Comparison of ENCODE assay signal across 10 mouse cellular contexts in genomic region chr1:74901686-74902085, GRCm38 (mm10). TPM values are rescaled to one million over a fixed set of nuclear protein-coding genes. Genes with fewer than 3 reads are reported as not detected.
DNase-seq lines count a peak whose midpoint lies in the region; ATAC-seq and TF ChIP-seq lines count a peak whose summit lies in the region.
"Had no signal": no experiment of that assay in that cellular context is flagged by ENCODE, and none has a peak within 500 bp of the region (broad histone marks: within the 10 kb centered on the region; RNA-seq: fewer than 3 reads in every experiment).

No protein-coding gene starts in this region.

- H3K36me3 ChIP-seq in liver, adult 2 months (ENCODE audit: control insufficient read depth, insufficient read depth, low read length) = no peaks in the 10 kb centered on the region
- no peaks in the 10 kb centered on the region for H3K36me3 ChIP-seq in liver, embryonic 11.5 days (ENCODE audit: control insufficient read depth, insufficient read depth, low read length)
- H3K36me3 ChIP-seq: liver, embryonic 15.5 days had no signal

- no peaks in the 10 kb centered on the region for H3K9me3 ChIP-seq in liver, embryonic 11.5 days (ENCODE audit: control insufficient read depth, low read length)
- H3K9me3 ChIP-seq: liver, embryonic 15.5 days had no signal

- 16% methylated on average over 3 of the region's 3 CpGs for WGBS in liver, adult 2 months
- 7% methylated on average over 3 of the region's 3 CpGs for WGBS in liver, embryonic 11.5 days
- WGBS in lung, adult 2 months = 7% methylated on average over 3 of the region's 3 CpGs

- no peak overlapping the region for H3K9ac ChIP-seq in liver, adult 2 months (ENCODE audit: low read depth, low read length)
- H3K9ac ChIP-seq in liver, embryonic 11.5 days (ENCODE audit: low read depth, low read length) = no peak overlapping the region
- H3K9ac ChIP-seq: liver, embryonic 15.5 days had no signal

- ATAC-seq in CD4-positive, CD25-positive, alpha-beta regulatory T cell, adult 4 months = no peak
- ATAC-seq in liver, embryonic 11.5 days (replicated peaks; ENCODE audit: low FRiP score) = no peak

- peaks cover 2% of the 10 kb centered on the region; the same call in 1 of the 2 replicates for H3K4me1 ChIP-seq in liver, adult 2 months (ENCODE audit: control insufficient read depth, insufficient read depth, low read length)
- H3K4me1 ChIP-seq in liver, embryonic 11.5 days (replicated peaks; ENCODE audit: control insufficient read depth, insufficient read depth, low read length) = no peaks in the 10 kb centered on the region; the same call in 1 of the 2 replicates
- no peaks in the 10 kb centered on the region for H3K4me1 ChIP-seq in lung, adult 2 months (ENCODE audit: control insufficient read depth, insufficient read depth, low read length)
- H3K4me1 ChIP-seq: liver, embryonic 15.5 days had no signal

- peaks cover 8% of the 10 kb centered on the region; the same call in 1 of the 2 replicates for H3K27me3 ChIP-seq in liver, adult 2 months (ENCODE audit: control insufficient read depth, insufficient read depth, low read length)
- peaks cover 75% of the 10 kb centered on the region for H3K27me3 ChIP-seq in liver, embryonic 11.5 days (replicated peaks; ENCODE audit: control insufficient read depth, insufficient read depth, low read length)

- H3K4me2 ChIP-seq in liver, embryonic 11.5 days = no peak overlapping the region

- no peak for TF ChIP-seq POLR2A in liver, adult 2 months (IDR thresholded peaks at IDR 0.05; ENCODE audit: extremely low read depth, insufficient read depth, low read length)
- TF ChIP-seq POLR2A in lung, adult 2 months (IDR thresholded peaks at IDR 0.05; ENCODE audit: borderline replicate concordance, extremely low read depth, low read depth, low read length) = no peak

- H3K79me2 ChIP-seq in liver, adult 2 months (ENCODE audit: control insufficient read depth, insufficient read depth, low read length) = no peaks in the 10 kb centered on the region

- peak; percentile 36; the same call in 1 of the 2 replicates for TF ChIP-seq CTCF in liver, adult 2 months (IDR thresholded peaks at IDR 0.05; ENCODE audit: low read depth, low read length)
- TF ChIP-seq CTCF in lung, adult 2 months (IDR thresholded peaks at IDR 0.05; ENCODE audit: insufficient read depth, low read length) = no peak

- DNase-seq in CD4-positive, CD25-positive, alpha-beta regulatory T cell, adult 2 months (ENCODE audit: low read depth, low spot score) = peak; percentile 65
- DNase-seq in liver, adult 2 months (ENCODE audit: extremely low read depth, low read depth, low spot score) = peak; percentile 62
- DNase-seq in liver, embryonic 11.5 days (ENCODE audit: low spot score) = no peak
- peak; percentile 86 for DNase-seq in brain, adult 2 months (ENCODE audit: low read depth, low spot score)
- DNase-seq in frontal cortex, postnatal 36 days (ENCODE audit: low spot score in 2 of 2) = peak; percentile 53 to 59
- DNase-seq in lung, adult 2 months = peak; percentile 46
- DNase-seq in thymus, postnatal 14 days = peak; percentile 34

- no peak overlapping the region for H3K27ac ChIP-seq in liver, adult 2 months (replicated peaks; ENCODE audit: insufficient read depth, low read depth, low read length)
- no peak overlapping the region for H3K27ac ChIP-seq in liver, embryonic 11.5 days (ENCODE audit: low read depth, low read length)
- H3K27ac ChIP-seq: liver, embryonic 15.5 days had no signal

- no peak overlapping the region for H3K4me3 ChIP-seq in liver, adult 2 months (ENCODE audit: insufficient read depth, low read depth, low read length)
- no peak overlapping the region for H3K4me3 ChIP-seq in liver, embryonic 11.5 days (ENCODE audit: low read depth, low read length)
- no peak overlapping the region for H3K4me3 ChIP-seq in lung, adult 2 months (replicated peaks; ENCODE audit: extremely low read depth, low read depth, low read length)
- H3K4me3 ChIP-seq: liver, embryonic 15.5 days had no signal

RNA-seq across cellular contexts. Expression of gene Cryba2, which starts 8.7 kb away (rescaled TPM):
- polyA plus RNA-seq in CD4-positive, CD25-positive, alpha-beta regulatory T cell, adult 4 months (2017; shearing (Covaris generic)) = not detected
- not detected in 2 replicates for total RNA-seq in liver, adult 2 months (2014; rRNA removed)
- polyA plus RNA-seq in liver, adult 2 months (2012; rRNA removed) = not detected in 2 replicates
- not detected in 2 replicates for polyA plus RNA-seq in liver, embryonic 11.5 days (2014; fragmentation: Nextera tagmentation; extraction: Ambion mirVana)
- polyA plus RNA-seq in lung, adult 2 months (2012; rRNA removed) = not detected in 2 replicates
- polyA plus RNA-seq: liver, embryonic 15.5 days had no signal

RNA-seq across cellular contexts. Expression of gene Fev, which starts 16.5 kb away (rescaled TPM):
- polyA plus RNA-seq in CD4-positive, CD25-positive, alpha-beta regulatory T cell, adult 4 months (2017; shearing (Covaris generic)) = not detected
- total RNA-seq in liver, adult 2 months (2014; rRNA removed) = not detected in 2 replicates
- not detected in 2 replicates for polyA plus RNA-seq in liver, adult 2 months (2012; rRNA removed)
- polyA plus RNA-seq in liver, embryonic 11.5 days (2014; fragmentation: Nextera tagmentation; extraction: Ambion mirVana) = 0.23 and 0.31 TPM in 2 replicates
- polyA plus RNA-seq in lung, adult 2 months (2012; rRNA removed) = not detected in 2 replicates
- polyA plus RNA-seq: stomach, embryonic 14.5 days had no signal

RNA-seq across cellular contexts. Expression of gene Cfap65, which starts 33.7 kb away (rescaled TPM):
- not detected for polyA plus RNA-seq in CD4-positive, CD25-positive, alpha-beta regulatory T cell, adult 4 months (2017; shearing (Covaris generic))
- total RNA-seq in liver, adult 2 months (2014; rRNA removed) = not detected in 2 replicates
- polyA plus RNA-seq in liver, adult 2 months (2012; rRNA removed) = not detected in 2 replicates
- polyA plus RNA-seq in liver, embryonic 11.5 days (2014; fragmentation: Nextera tagmentation; extraction: Ambion mirVana) = not detected in 2 replicates
- polyA plus RNA-seq in lung, adult 2 months (2012; rRNA removed) = 23.0 and 27.7 TPM in 2 replicates
- polyA plus RNA-seq: liver, embryonic 15.5 days; stomach, embryonic 14.5 days had no signal

RNA-seq across cellular contexts. Expression of gene Cdk5r2, which starts 47.0 kb away (rescaled TPM):
- polyA plus RNA-seq in CD4-positive, CD25-positive, alpha-beta regulatory T cell, adult 4 months (2017; shearing (Covaris generic)) = not detected
- not detected in 2 replicates for total RNA-seq in liver, adult 2 months (2014; rRNA removed)
- not detected in 2 replicates for polyA plus RNA-seq in liver, adult 2 months (2012; rRNA removed)
- 0.35 and 0.36 TPM in 2 replicates for polyA plus RNA-seq in liver, embryonic 11.5 days (2014; fragmentation: Nextera tagmentation; extraction: Ambion mirVana)
- 0.08 and 0.09 TPM in 2 replicates for polyA plus RNA-seq in lung, adult 2 months (2012; rRNA removed)
- polyA plus RNA-seq: liver, embryonic 15.5 days had no signal

RNA-seq across cellular contexts. Expression of gene Ihh, which starts 49.8 kb away (rescaled TPM):
- not detected for polyA plus RNA-seq in CD4-positive, CD25-positive, alpha-beta regulatory T cell, adult 4 months (2017; shearing (Covaris generic))
- 0.55 and 0.87 TPM in 2 replicates for total RNA-seq in liver, adult 2 months (2014; rRNA removed)
- polyA plus RNA-seq in liver, adult 2 months (2012; rRNA removed) = 1.4 and 3.5 TPM in 2 replicates
- 2.2 and 2.7 TPM in 2 replicates for polyA plus RNA-seq in liver, embryonic 11.5 days (2014; fragmentation: Nextera tagmentation; extraction: Ambion mirVana)
- polyA plus RNA-seq in lung, adult 2 months (2012; rRNA removed) = 0.54 and 1.2 TPM in 2 replicates

Comparison
In these comparisons a context has a peak if more than half of its experiments do, and no peak if none do; other contexts are left out.
1. RNA of gene Cfap65, which starts 33.7 kb away (polyA plus RNA-seq): 23.0 to 27.7 TPM in lung, adult 2 months; not detected in CD4-positive, CD25-positive, alpha-beta regulatory T cell, adult 4 months, not detected in liver, adult 2 months and not detected in liver, embryonic 11.5 days; every median in the first group is over 10 times any median in the second.